Mouse (Mus musculus) neural tube, postnatal 0 days (tissue): ENCODE measurements around the gene Dlx3. TPM values are rescaled to one million over a fixed set of nuclear protein-coding genes. Genes with fewer than 3 reads are reported as not detected.

ENCODE experiments used
- polyA plus RNA-seq: library from polyadenylated mRNA; unstranded; fragments of >200 nt; fragmentation: Nextera tagmentation; extraction: Ambion mirVana; gene quantifications from 2 replicates; pipeline ENCODE4 v1.2.1, GENCODE M21; 2015

Dlx3 gene
- polyA plus RNA-seq = 0.11 and 0.37 TPM in 2 replicates

GRCm38 (mm10) chr11:95119990-95120632 is at the start of gene Dlx3:
Gene Dlx3 (plus strand): TSS chr11:95120119.

GRCm38 (mm10) chr11:95076536-95077111 is 43.3 kb upstream of the Dlx3 start, which contains the start of gene Itga3:
Gene Itga3 (minus strand): TSS chr11:95076801.

GRCm38 (mm10) chr11:95145851-95146403 is 26.0 kb downstream of the Dlx3 start, which contains the start of gene Dlx4:
Gene Dlx4 (minus strand): TSS chr11:95146263.

Other genes with a start within 250 kb of the Dlx3 start
- gene Col1a1, start 183.9 kb upstream of the Dlx3 start, polyA plus RNA-seq = 225 and 286 TPM in 2 replicates
- gene Hils1, start 152.5 kb upstream of the Dlx3 start, polyA plus RNA-seq = not detected in 2 replicates
- 0.41 and 0.85 TPM in 2 replicates for gene Sgca, start 143.8 kb upstream of the Dlx3 start, polyA plus RNA-seq
- gene Ppp1r9b, start 129.1 kb upstream of the Dlx3 start, polyA plus RNA-seq = 21.7 and 28.7 TPM in 2 replicates
- 118 and 137 TPM in 2 replicates for gene Samd14, start 110.2 kb upstream of the Dlx3 start, polyA plus RNA-seq
- gene Pdk2, start 78.8 kb upstream of the Dlx3 start, polyA plus RNA-seq = 41.3 and 41.6 TPM in 2 replicates
- 15.0 and 16.3 TPM in 2 replicates for gene Itga3, start 43.3 kb upstream of the Dlx3 start, polyA plus RNA-seq
- gene Dlx4, start 26.1 kb downstream of the Dlx3 start, polyA plus RNA-seq = 0.13 TPM in 1 of 2 replicates, not detected in the other
- gene Tac4, start 141.4 kb downstream of the Dlx3 start, polyA plus RNA-seq = not detected in 2 replicates
- gene Kat7, start 190.1 kb downstream of the Dlx3 start, polyA plus RNA-seq = 46.9 and 51.9 TPM in 2 replicates
- gene Fam117a, start 216.9 kb downstream of the Dlx3 start, polyA plus RNA-seq = 2.4 and 3.0 TPM in 2 replicates